Mouse (Mus musculus) ES-E14 (cell line): ENCODE results near the gene Grid2ip.

Experiments
- CHD2 ChIP-seq: IDR thresholded peaks from 2 replicates; pipeline ENCODE4 v1.6.1; 2014; ENCODE audit warnings: mild to moderate bottlenecking, low read depth, low read length, inconsistent platforms
- HCFC1 ChIP-seq: IDR thresholded peaks from 2 replicates; pipeline ENCODE4 v1.6.1; 2012; ENCODE audit warnings: low read length, inconsistent platforms, borderline replicate concordance; ENCODE audit not compliant: insufficient read depth
- MAFK ChIP-seq: IDR thresholded peaks from 2 replicates; pipeline ENCODE4 v1.6.1; 2014; ENCODE audit warnings: mild to moderate bottlenecking, low read depth, low read length, inconsistent platforms; ENCODE audit not compliant: insufficient read depth
- ZC3H11A ChIP-seq: IDR thresholded peaks from 2 replicates; pipeline ENCODE4 v1.6.1; 2012; ENCODE audit warnings: low read depth, mild to moderate bottlenecking, inconsistent platforms, low read length, borderline replicate concordance

DNA sequence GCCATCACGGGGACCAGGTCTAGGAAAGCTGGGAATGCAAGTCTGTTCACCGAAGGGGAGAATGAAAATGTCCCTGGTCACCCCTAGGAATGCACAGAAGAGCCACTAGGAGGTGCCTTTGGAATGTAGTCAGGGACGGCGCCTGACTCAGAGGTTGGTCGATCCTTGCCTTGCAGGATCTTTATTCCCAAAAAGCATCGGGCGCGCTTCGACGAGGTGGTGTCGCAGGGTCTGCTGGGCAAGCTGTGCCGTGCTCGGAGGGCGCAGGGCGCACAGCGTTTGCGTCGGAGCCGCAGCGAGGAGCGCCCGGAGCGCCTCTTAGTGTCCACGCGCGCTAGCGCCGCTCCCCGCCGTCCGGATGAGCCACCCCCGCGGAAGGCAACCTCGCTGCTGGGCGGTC, 15.7 kb downstream of the Grid2ip start:
- TF ChIP-seq HCFC1 (no peak; the same call in 1 of the 2 replicates), CHD2 (no peak), ZC3H11A (no peak), MAFK (no peak)
